Mouse (Mus musculus) small intestine, adult 2 months (tissue): ENCODE measurements around the gene S100a10. TPM values are rescaled to one million over a fixed set of nuclear protein-coding genes. Genes with fewer than 3 reads are reported as not detected.

ENCODE experiments used
- H3K27ac ChIP-seq: fragments of 200-500 bp; 2 replicates; pipeline ENCODE4 v1.5.1; 2012; ENCODE audit warnings: low read depth, low read length, control low read depth, inconsistent platforms; ENCODE audit not compliant: insufficient read depth
- H3K27me3 ChIP-seq: fragments of 200-500 bp; 2 replicates; pipeline ENCODE4 v1.6.1; 2012; ENCODE audit warnings: mild to moderate bottlenecking, moderate library complexity, low read length, inconsistent platforms; ENCODE audit not compliant: control insufficient read depth, insufficient read depth
- H3K36me3 ChIP-seq: fragments of 200-500 bp; 2 replicates; pipeline ENCODE4 v1.6.1; 2012; ENCODE audit warnings: mild to moderate bottlenecking, low read length, control low read depth, inconsistent platforms; ENCODE audit not compliant: control insufficient read depth, insufficient read depth
- H3K4me1 ChIP-seq: fragments of 200-500 bp; 2 replicates; pipeline ENCODE4 v1.6.1; 2012; ENCODE audit warnings: low read length, inconsistent platforms, mixed read lengths; ENCODE audit not compliant: control insufficient read depth, insufficient read depth, insufficient read length
- H3K4me3 ChIP-seq: fragments of 200-500 bp; 2 replicates; pipeline ENCODE4 v1.5.1; 2012; ENCODE audit warnings: low read depth, mild to moderate bottlenecking, control low read depth, inconsistent platforms, low read length, moderate library complexity
- CTCF ChIP-seq: fragments of 200-500 bp; IDR thresholded peaks from 2 replicates; pipeline ENCODE4 v1.5.1; 2012; ENCODE audit warnings: low read depth, mild to moderate bottlenecking, control low read depth, inconsistent platforms, low read length, moderate library complexity, mixed read lengths; ENCODE audit not compliant: insufficient replicate concordance, insufficient read length; ENCODE audit errors: extremely low read depth
- POLR2A ChIP-seq: fragments of 200-500 bp; IDR thresholded peaks from 2 replicates; pipeline ENCODE4 v1.6.1; 2012; ENCODE audit warnings: low read depth, mild to moderate bottlenecking, control low read depth, inconsistent platforms, low read length, moderate library complexity
- WGBS: fragments of 180-500 bp; shearing (Covaris S2); methylation state at CpG from one replicate; pipeline ENCODE4 v1.1.7; 2018; 5-methylcytosine and 5-hydroxymethylcytosine counted together
- polyA plus RNA-seq: library from polyadenylated mRNA; depleted of rRNA; stranded (reverse); fragments of >200 nt; gene quantifications from 2 replicates; pipeline ENCODE4 v1.2.3, GENCODE M21; 2012

Gene S100a10
- polyA plus RNA-seq, 1 experiment, result 172 TPM

- Histone ChIP-seq H3K27me3 (no peaks in the 10 kb centered on the region), H3K36me3 (no peaks in the 10 kb centered on the region), H3K4me1 (peaks cover 14% of the 10 kb centered on the region), H3K4me3 (no peak overlapping the region), H3K27ac (peak overlapping the region; percentile 95)
- 53% methylated on average over 2 of the region's 2 CpGs for WGBS
- TF ChIP-seq CTCF (no peak), POLR2A (no peak)
Measured at GRCm38 (mm10) chr3:93580039-93580403, 25.1 kb downstream of the S100a10 start.

- 15% methylated on average over 2 of the region's 2 CpGs for WGBS
Measured at GRCm38 (mm10) chr3:93580946-93581345, 26.1 kb downstream of the S100a10 start.

GRCm38 (mm10) chr3:93581687-93582086, 26.8 kb downstream of the S100a10 start:
- Histone ChIP-seq H3K36me3 (no peaks in the 10 kb centered on the region), H3K4me3 (no peak overlapping the region), H3K27me3 (no peaks in the 10 kb centered on the region), H3K27ac (peak overlapping the region; percentile 78), H3K4me1 (peaks cover 14% of the 10 kb centered on the region)
- WGBS, result 25% methylated on average over 4 of the region's 4 CpGs
- TF ChIP-seq POLR2A (no peak), CTCF (no peak)

More at GRCm38 (mm10) chr3:93580946-93581345, 26.1 kb downstream of the S100a10 start:
- Histone ChIP-seq H3K4me3 (no peak overlapping the region), H3K27ac (peak overlapping the region; percentile 78), H3K4me1 (peaks cover 14% of the 10 kb centered on the region), H3K36me3 (no peaks in the 10 kb centered on the region), H3K27me3 (no peaks in the 10 kb centered on the region)
- no peak; the same call in 1 of the 2 replicates for TF ChIP-seq POLR2A
- TF ChIP-seq CTCF, result peak; percentile 4; the same call in 1 of the 2 replicates

GRCm38 (mm10) chr3:93583056-93583455, 28.2 kb downstream of the S100a10 start:
- H3K36me3 ChIP-seq, result no peaks in the 10 kb centered on the region
- no peak for TF ChIP-seq POLR2A
- no peak for TF ChIP-seq CTCF
- no peak overlapping the region for H3K4me3 ChIP-seq
- no peak overlapping the region for H3K27ac ChIP-seq
- WGBS, result 69% methylated on average over 2 of the region's 2 CpGs
- no peaks in the 10 kb centered on the region for H3K27me3 ChIP-seq
- peaks cover 14% of the 10 kb centered on the region for H3K4me1 ChIP-seq

GRCm38 (mm10) chr3:93589629-93590028, 34.7 kb downstream of the S100a10 start:
- Histone ChIP-seq H3K27me3 (no peaks in the 10 kb centered on the region), H3K36me3 (no peaks in the 10 kb centered on the region), H3K27ac (no peak overlapping the region), H3K4me3 (no peak overlapping the region), H3K4me1 (peaks cover 10% of the 10 kb centered on the region; the same call in 1 of the 2 replicates)
- 65% methylated on average over 5 of the region's 5 CpGs for WGBS
- no peak for TF ChIP-seq CTCF
- TF ChIP-seq POLR2A, result no peak

GRCm38 (mm10) chr3:93590256-93590655, 35.4 kb downstream of the S100a10 start:
- H3K4me3 ChIP-seq, result no peak overlapping the region
- 95% methylated on average over 1 of the region's 1 CpGs for WGBS

GRCm38 (mm10) chr3:93592100-93592499, 37.2 kb downstream of the S100a10 start:
- H3K4me1 ChIP-seq, result peaks cover 12% of the 10 kb centered on the region; the same call in 1 of the 2 replicates
- TF ChIP-seq CTCF (no peak), POLR2A (no peak)
- H3K27me3 ChIP-seq, result no peaks in the 10 kb centered on the region
- no peak overlapping the region for H3K27ac ChIP-seq
- H3K36me3 ChIP-seq, result no peaks in the 10 kb centered on the region
- 95% methylated on average over 2 of the region's 2 CpGs for WGBS
- H3K4me3 ChIP-seq, result no peak overlapping the region

More at GRCm38 (mm10) chr3:93590256-93590655, 35.4 kb downstream of the S100a10 start:
- no peak overlapping the region for H3K27ac ChIP-seq
- no peaks in the 10 kb centered on the region for H3K36me3 ChIP-seq
- H3K4me1 ChIP-seq, result peaks cover 10% of the 10 kb centered on the region; the same call in 1 of the 2 replicates
- TF ChIP-seq CTCF (no peak), POLR2A (no peak)
- no peaks in the 10 kb centered on the region for H3K27me3 ChIP-seq

- Histone ChIP-seq H3K27me3 (no peaks in the 10 kb centered on the region), H3K4me3 (no peak overlapping the region), H3K27ac (no peak overlapping the region), H3K4me1 (peaks cover 18% of the 10 kb centered on the region; the same call in 1 of the 2 replicates), H3K36me3 (no peaks in the 10 kb centered on the region)
- 85% methylated on average over 4 of the region's 4 CpGs for WGBS
- TF ChIP-seq POLR2A (no peak), CTCF (no peak)
Measured at GRCm38 (mm10) chr3:93592976-93593375, 38.1 kb downstream of the S100a10 start.
